Mouse (Mus musculus): ENCODE measurements at regions not wholly inside any gene's neighbourhood (a gene's known extent, or its start where the extent isn't known, plus 50 kb on each side); places are given as distances from the start of the nearest gene placed in this dataset.
A peak's percentile ranks its signal among the peaks of the same experiment; 100 is the strongest.
"Not testable (repeated sequence)": the region's sequence is repeated elsewhere in the genome, so short reads cannot be mapped to it uniquely, and the experiment has no call there.

GRCm38 (mm10) chr3:18524011-18524410, 575.8 kb downstream of the Cypt12 start:
- no peak overlapping the region for H3K4me3 ChIP-seq
- no peaks in the 10 kb centered on the region for H3K4me1 ChIP-seq (replicated peaks)
- ATAC-seq (replicated peaks; ENCODE audit: insufficient number of reproducible peaks, insufficient read depth, low FRiP score, low read depth): no peak
- 70% methylated on average over 2 of the region's 2 CpGs for WGBS
- no peaks in the 10 kb centered on the region for H3K27me3 ChIP-seq
- H3K9me3 ChIP-seq (replicated peaks): no peaks in the 10 kb centered on the region
- H3K27ac ChIP-seq: no peak overlapping the region
- no peak overlapping the region for H3K4me2 ChIP-seq
- no peak overlapping the region for H3K9ac ChIP-seq
- H3K36me3 ChIP-seq: no peaks in the 10 kb centered on the region

GRCm38 (mm10) chr3:18557201-18557600, 609.0 kb downstream of the Cypt12 start:
- H3K27me3 ChIP-seq: no peaks in the 10 kb centered on the region
- no peak for ATAC-seq (replicated peaks; ENCODE audit: insufficient number of reproducible peaks, insufficient read depth, low FRiP score, low read depth)
- H3K4me1 ChIP-seq (replicated peaks): no peaks in the 10 kb centered on the region
- no peak overlapping the region for H3K4me2 ChIP-seq
- WGBS: 95% methylated on average over 2 of the region's 2 CpGs
- no peaks in the 10 kb centered on the region for H3K36me3 ChIP-seq
- no peaks in the 10 kb centered on the region for H3K9me3 ChIP-seq (replicated peaks)
- no peak overlapping the region for H3K4me3 ChIP-seq
- no peak overlapping the region for H3K9ac ChIP-seq
- H3K27ac ChIP-seq: no peak overlapping the region

GRCm38 (mm10) chr3:18560282-18560785, 612.1 kb downstream of the Cypt12 start:
- Histone ChIP-seq H3K36me3 (no peaks in the 10 kb centered on the region), H3K9me3 (replicated peaks) (no peaks in the 10 kb centered on the region), H3K9ac (no peak overlapping the region), H3K4me2 (no peak overlapping the region), H3K4me1 (replicated peaks) (no peaks in the 10 kb centered on the region), H3K27ac (no peak overlapping the region), H3K27me3 (no peaks in the 10 kb centered on the region), H3K4me3 (no peak overlapping the region)
- no peak for ATAC-seq (replicated peaks; ENCODE audit: insufficient number of reproducible peaks, insufficient read depth, low FRiP score, low read depth)
- WGBS: 59% methylated on average over 4 of the region's 4 CpGs

GRCm38 (mm10) chr3:18580911-18581626, 632.9 kb downstream of the Cypt12 start:
- not testable (repeated sequence) for H3K4me1 ChIP-seq (replicated peaks); H3K27me3 ChIP-seq; ATAC-seq (replicated peaks; ENCODE audit: insufficient number of reproducible peaks, insufficient read depth, low FRiP score, low read depth); H3K4me2 ChIP-seq; H3K9me3 ChIP-seq (replicated peaks); H3K4me3 ChIP-seq; H3K9ac ChIP-seq; H3K27ac ChIP-seq; H3K36me3 ChIP-seq
- 63% methylated on average over 12 of the region's 12 CpGs for WGBS

- H3K9me3 ChIP-seq (replicated peaks): no peaks in the 10 kb centered on the region
- 28% methylated on average over 7 of the region's 7 CpGs for WGBS
- no peak overlapping the region for H3K4me2 ChIP-seq
- peaks cover 19% of the 10 kb centered on the region for H3K4me1 ChIP-seq (replicated peaks)
- no peak overlapping the region for H3K27ac ChIP-seq
- H3K36me3 ChIP-seq: no peaks in the 10 kb centered on the region
- no peak for ATAC-seq (replicated peaks; ENCODE audit: insufficient number of reproducible peaks, insufficient read depth, low FRiP score, low read depth)
- H3K9ac ChIP-seq: no peak overlapping the region
- H3K27me3 ChIP-seq: no peaks in the 10 kb centered on the region
- no peak overlapping the region for H3K4me3 ChIP-seq
Measured at GRCm38 (mm10) chr3:18620608-18621007, 672.4 kb downstream of the Cypt12 start.

- ATAC-seq (replicated peaks; ENCODE audit: insufficient number of reproducible peaks, insufficient read depth, low FRiP score, low read depth): peak; percentile 69
- WGBS: 4% methylated on average over 4 of the region's 4 CpGs
- H3K4me1 ChIP-seq (replicated peaks): peaks cover 22% of the 10 kb centered on the region
- H3K27ac ChIP-seq: peak overlapping the region; percentile 85
- no peaks in the 10 kb centered on the region for H3K36me3 ChIP-seq
- no peaks in the 10 kb centered on the region for H3K27me3 ChIP-seq
- H3K9me3 ChIP-seq (replicated peaks): no peaks in the 10 kb centered on the region
- no peak overlapping the region for H3K9ac ChIP-seq
- H3K4me3 ChIP-seq: peak overlapping the region; percentile 48
- H3K4me2 ChIP-seq: peak overlapping the region; percentile 67
Measured at GRCm38 (mm10) chr3:18623831-18624304, 675.7 kb downstream of the Cypt12 start.

- Histone ChIP-seq H3K4me1 (replicated peaks) (peaks cover 22% of the 10 kb centered on the region), H3K4me3 (peak overlapping the region; percentile 48), H3K27me3 (no peaks in the 10 kb centered on the region), H3K9ac (peak overlapping the region; percentile 47; the same call in 1 of the 2 replicates), H3K36me3 (no peaks in the 10 kb centered on the region), H3K27ac (peak overlapping the region; percentile 85), H3K4me2 (peak overlapping the region; percentile 67), H3K9me3 (replicated peaks) (no peaks in the 10 kb centered on the region)
- peak; percentile 65; the same call in 1 of the 2 replicates for ATAC-seq (replicated peaks; ENCODE audit: insufficient number of reproducible peaks, insufficient read depth, low FRiP score, low read depth)
- 7% methylated on average over 10 of the region's 10 CpGs for WGBS
Measured at GRCm38 (mm10) chr3:18624381-18625145, 676.4 kb downstream of the Cypt12 start.

- ATAC-seq (replicated peaks; ENCODE audit: insufficient number of reproducible peaks, insufficient read depth, low FRiP score, low read depth): 0 out of 2 replicates have a peak, but pooled peaks have one; percentile 20
Measured at GRCm38 (mm10) chr3:18625395-18626328, 677.5 kb downstream of the Cypt12 start.

GRCm38 (mm10) chr3:18626375-18626774, 678.2 kb downstream of the Cypt12 start:
- H3K9ac ChIP-seq: no peak overlapping the region
- H3K4me3 ChIP-seq: no peak overlapping the region
- 56% methylated on average over 6 of the region's 6 CpGs for WGBS

More at GRCm38 (mm10) chr3:18625395-18626328, 677.5 kb downstream of the Cypt12 start:
- Histone ChIP-seq H3K4me2 (peak overlapping the region; percentile 67), H3K4me1 (replicated peaks) (peaks cover 20% of the 10 kb centered on the region), H3K9me3 (replicated peaks) (no peaks in the 10 kb centered on the region), H3K9ac (peak overlapping the region; percentile 47), H3K27ac (peak overlapping the region; percentile 85), H3K4me3 (peak overlapping the region; percentile 48), H3K27me3 (no peaks in the 10 kb centered on the region), H3K36me3 (no peaks in the 10 kb centered on the region)
- WGBS: 5% methylated on average over 32 of the region's 32 CpGs

GRCm38 (mm10) chr3:18626820-18627219, 678.6 kb downstream of the Cypt12 start:
- Histone ChIP-seq H3K4me1 (replicated peaks) (peaks cover 16% of the 10 kb centered on the region), H3K27ac (no peak overlapping the region), H3K36me3 (no peaks in the 10 kb centered on the region), H3K4me2 (no peak overlapping the region), H3K4me3 (no peak overlapping the region), H3K9me3 (replicated peaks) (no peaks in the 10 kb centered on the region), H3K27me3 (no peaks in the 10 kb centered on the region), H3K9ac (no peak overlapping the region)
- ATAC-seq (replicated peaks; ENCODE audit: insufficient number of reproducible peaks, insufficient read depth, low FRiP score, low read depth): no peak
- 69% methylated on average over 2 of the region's 2 CpGs for WGBS

More at GRCm38 (mm10) chr3:18626375-18626774, 678.2 kb downstream of the Cypt12 start:
- no peaks in the 10 kb centered on the region for H3K27me3 ChIP-seq
- peaks cover 16% of the 10 kb centered on the region for H3K4me1 ChIP-seq (replicated peaks)
- no peak overlapping the region for H3K27ac ChIP-seq
- ATAC-seq (replicated peaks; ENCODE audit: insufficient number of reproducible peaks, insufficient read depth, low FRiP score, low read depth): no peak
- no peaks in the 10 kb centered on the region for H3K36me3 ChIP-seq
- no peaks in the 10 kb centered on the region for H3K9me3 ChIP-seq (replicated peaks)
- H3K4me2 ChIP-seq: peak overlapping the region; percentile 67

Data from heart, embryonic 15.5 days (tissue).